Mouse (Mus musculus) spleen, adult 2 months (tissue): Measurements from ENCODE around the gene Adh6b. TPM values are rescaled to one million over a fixed set of nuclear protein-coding genes. Genes with fewer than 3 reads are reported as not detected.

Experiments
- DNase-seq, 2 experiments: peaks; one replicate each; pipeline versions ENCODE4 v3.0.0 to v3.0.0-alpha.2; 2012 to 2021; ENCODE audit warnings: low spot score in 2 of 2, low read depth in 1 of 2
- H3K27ac ChIP-seq: fragments of 200-500 bp; 2 replicates; pipeline ENCODE4 v1.5.1; 2012; ENCODE audit warnings: low read length, inconsistent platforms; ENCODE audit not compliant: insufficient read depth
- H3K27me3 ChIP-seq: fragments of 200-500 bp; 2 replicates; pipeline ENCODE4 v1.6.1; 2012; ENCODE audit warnings: mild to moderate bottlenecking, moderate library complexity, low read length, inconsistent platforms; ENCODE audit not compliant: control insufficient read depth, insufficient read depth
- H3K36me3 ChIP-seq: fragments of 200-500 bp; 2 replicates; pipeline ENCODE4 v1.6.1; 2012; ENCODE audit warnings: mild to moderate bottlenecking, low read length, inconsistent platforms; ENCODE audit not compliant: control insufficient read depth, insufficient read depth
- H3K4me1 ChIP-seq: fragments of 200-500 bp; 2 replicates; pipeline ENCODE4 v1.6.1; 2011; ENCODE audit warnings: inconsistent platforms; ENCODE audit not compliant: control insufficient read depth, insufficient read depth, insufficient read length
- H3K4me3 ChIP-seq: fragments of 200-500 bp; 2 replicates; pipeline ENCODE4 v1.5.1; 2011; ENCODE audit warnings: mild to moderate bottlenecking, inconsistent platforms; ENCODE audit not compliant: insufficient read depth, insufficient read length; ENCODE audit errors: extremely low read depth
- CTCF ChIP-seq: fragments of 200-500 bp; IDR thresholded peaks from 2 replicates; pipeline ENCODE4 v1.5.1; 2011; ENCODE audit warnings: mild to moderate bottlenecking, inconsistent platforms; ENCODE audit not compliant: insufficient read depth, insufficient read length, insufficient replicate concordance; ENCODE audit errors: extremely low read depth
- POLR2A ChIP-seq: fragments of 200-500 bp; IDR thresholded peaks from 2 replicates; pipeline ENCODE4 v1.6.1; 2011; ENCODE audit warnings: low read depth, low read length, inconsistent platforms
- WGBS: fragments of 180-500 bp; shearing (Covaris S2); methylation state at CpG from one replicate; pipeline ENCODE4 v1.1.7; 2018; 5-methylcytosine and 5-hydroxymethylcytosine counted together
- polyA plus RNA-seq: library from polyadenylated mRNA; depleted of rRNA; stranded (reverse); fragments of >200 nt; gene quantifications from 2 replicates; pipeline ENCODE4 v1.2.3, GENCODE M21; 2012; rRNA removed

Gene Adh6b
- polyA plus RNA-seq = not detected in 2 replicates

DNA sequence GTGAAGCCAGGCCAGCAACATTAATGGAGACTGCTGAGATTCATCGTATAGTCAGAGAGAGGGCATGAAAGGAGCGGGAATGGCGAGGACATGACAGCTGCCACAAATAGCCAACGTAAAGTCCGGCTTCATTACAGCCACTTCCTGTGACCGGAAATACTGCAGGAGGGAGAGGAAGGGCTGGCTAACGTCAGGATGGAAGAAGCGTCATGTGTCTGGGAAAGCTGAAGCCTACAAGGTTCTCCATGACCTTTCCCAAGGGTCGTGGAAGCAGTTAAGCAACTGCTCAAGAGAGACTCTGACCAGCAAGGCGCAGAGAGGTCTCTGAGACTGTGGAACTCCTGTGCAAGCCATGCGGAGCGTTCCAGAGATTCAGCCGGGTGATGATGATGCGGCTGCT is at the start of gene Adh6b:
TSS of gene Adh6b (plus strand) at position 305 of the 400 bp plus-strand sequence.
- Histone ChIP-seq H3K4me1 (no peaks in the 10 kb centered on the region), H3K36me3 (no peaks in the 10 kb centered on the region), H3K27me3 (no peaks in the 10 kb centered on the region), H3K27ac (no peak within 1 kb of the TSS), H3K4me3 (no peak within 1 kb of the TSS)
- 65% methylated on average over 14 of the region's 14 CpGs for WGBS
- TF ChIP-seq POLR2A (no peak), CTCF (no peak)
- no peak for DNase-seq

DNA sequence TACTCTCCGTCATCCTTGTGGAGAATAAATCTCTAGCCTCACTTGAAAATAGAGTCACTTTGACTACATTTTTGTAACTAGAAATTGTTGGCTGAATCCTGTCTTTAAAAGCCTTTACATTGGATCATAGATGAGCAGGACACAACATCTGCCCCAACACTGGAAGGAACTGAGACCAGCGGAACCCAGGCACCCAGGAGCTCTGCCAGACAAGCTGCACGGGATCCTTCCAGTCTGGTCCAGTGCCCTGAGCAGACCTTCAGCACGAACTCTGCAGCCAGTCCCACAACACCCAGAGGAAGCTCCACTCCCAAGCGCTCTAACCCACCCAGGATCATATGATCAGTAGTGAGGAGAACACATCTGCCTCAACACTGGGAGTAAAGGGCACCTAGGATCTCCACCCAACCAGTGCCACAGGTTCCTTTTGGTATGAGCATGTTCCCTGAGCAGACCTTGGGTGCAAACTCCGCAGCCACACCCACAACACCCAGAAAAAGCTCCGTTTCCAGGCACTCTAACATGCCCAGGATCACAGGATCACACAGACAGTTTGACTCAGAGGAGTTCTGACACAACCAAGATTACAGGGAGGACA is 48.2 kb upstream of the Adh6b start:
- Histone ChIP-seq H3K27me3 (no peaks in the 10 kb centered on the region), H3K4me1 (no peaks in the 10 kb centered on the region), H3K27ac (no peak overlapping the region), H3K36me3 (no peaks in the 10 kb centered on the region), H3K4me3 (no peak overlapping the region)
- no peak for DNase-seq
- no peak for TF ChIP-seq CTCF
- no peak for TF ChIP-seq POLR2A
- 89% methylated on average over 7 of the region's 7 CpGs for WGBS

DNA sequence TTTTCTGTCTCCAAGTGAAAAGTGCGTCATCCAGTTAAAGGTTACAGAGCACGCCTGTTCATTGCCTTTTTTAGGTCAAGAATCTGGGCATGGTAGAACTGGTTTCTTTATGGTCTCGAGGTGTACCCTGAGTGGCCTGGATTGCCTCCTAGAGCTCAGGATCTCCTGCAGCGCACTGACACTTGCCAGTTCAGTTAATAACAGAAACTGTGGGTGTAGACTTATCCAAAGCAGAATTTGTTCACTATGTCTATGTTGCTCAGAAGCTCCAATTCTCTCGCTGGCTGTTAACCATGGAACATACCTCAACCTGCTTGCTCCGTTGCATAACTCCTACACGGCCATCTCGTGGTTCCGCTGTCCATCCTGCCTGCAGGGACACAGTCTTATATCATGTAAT is 41.4 kb upstream of the Adh6b start:
- no peak overlapping the region for H3K27ac ChIP-seq
- no peaks in the 10 kb centered on the region for H3K36me3 ChIP-seq
- no peak overlapping the region for H3K4me3 ChIP-seq
- no peaks in the 10 kb centered on the region for H3K4me1 ChIP-seq
- DNase-seq = no peak
- H3K27me3 ChIP-seq = no peaks in the 10 kb centered on the region
- no peak for TF ChIP-seq CTCF
- TF ChIP-seq POLR2A = no peak
- 84% methylated on average over 9 of the region's 9 CpGs for WGBS

- no peak for DNase-seq
- no peaks in the 10 kb centered on the region for H3K36me3 ChIP-seq
Observed at GRCm38 (mm10) chr3:138302676-138303075, 38.9 kb upstream of the Adh6b start.

DNA sequence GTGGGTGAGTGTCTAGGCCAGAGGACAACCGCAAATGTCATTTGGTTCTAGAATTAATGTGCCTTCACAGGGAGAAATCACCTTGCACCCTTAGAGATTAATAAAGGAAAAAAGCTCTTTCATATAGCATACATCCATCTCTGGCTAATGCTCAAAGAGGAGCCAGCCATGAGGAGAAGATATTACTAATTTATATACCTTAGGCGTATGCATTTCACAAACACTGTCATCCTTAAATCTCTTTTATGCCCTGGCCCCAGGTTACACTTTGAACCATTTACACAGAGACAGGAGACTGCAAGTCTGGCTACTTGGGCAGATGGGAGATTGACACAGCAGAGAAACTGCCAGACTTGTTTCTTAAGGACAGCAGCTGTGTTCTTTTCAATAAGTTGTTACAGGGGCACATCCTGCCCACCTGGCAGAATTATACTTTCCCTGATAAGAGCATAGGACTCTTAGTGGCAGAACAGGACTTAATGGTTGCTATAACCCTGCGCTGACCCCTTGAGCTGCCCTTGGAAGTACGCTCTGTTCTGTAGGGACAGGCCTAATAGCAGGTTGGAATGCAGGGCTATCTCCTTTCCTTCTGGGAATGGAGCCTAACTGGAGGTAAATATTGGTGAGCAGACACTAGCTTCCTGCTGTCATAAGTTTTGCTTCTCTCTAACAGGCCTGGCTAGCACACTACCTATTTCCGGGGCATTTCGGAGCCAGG is 37.6 kb upstream of the Adh6b start:
- no peaks in the 10 kb centered on the region for H3K27me3 ChIP-seq
- TF ChIP-seq POLR2A (no peak), CTCF (no peak)
- no peak for DNase-seq

More at GRCm38 (mm10) chr3:138302676-138303075, 38.9 kb upstream of the Adh6b start:
- Histone ChIP-seq H3K27me3 (no peaks in the 10 kb centered on the region), H3K4me3 (no peak overlapping the region), H3K4me1 (no peaks in the 10 kb centered on the region), H3K27ac (no peak overlapping the region)
- WGBS = 86% methylated on average over 4 of the region's 4 CpGs
- TF ChIP-seq CTCF (no peak), POLR2A (no peak)

GRCm38 (mm10) chr3:138304489-138304871 is 37.1 kb upstream of the Adh6b start:
- no peak for DNase-seq
- 78% methylated on average over 4 of the region's 4 CpGs for whole genome bisulfite sequencing

More for the DNA sequence above, 37.6 kb upstream of the Adh6b start:
- WGBS = 91% methylated on average over 6 of the region's 6 CpGs
- Histone ChIP-seq H3K27ac (no peak overlapping the region), H3K36me3 (no peaks in the 10 kb centered on the region), H3K4me1 (no peaks in the 10 kb centered on the region), H3K4me3 (no peak overlapping the region)

More at GRCm38 (mm10) chr3:138304489-138304871, 37.1 kb upstream of the Adh6b start:
- H3K4me3 ChIP-seq = no peak overlapping the region
- no peak for TF ChIP-seq CTCF
- no peak for TF ChIP-seq POLR2A
- H3K4me1 ChIP-seq = no peaks in the 10 kb centered on the region
- H3K27ac ChIP-seq = no peak overlapping the region
- no peaks in the 10 kb centered on the region for H3K27me3 ChIP-seq
- no peaks in the 10 kb centered on the region for H3K36me3 ChIP-seq
